In the genomic region with DNA sequence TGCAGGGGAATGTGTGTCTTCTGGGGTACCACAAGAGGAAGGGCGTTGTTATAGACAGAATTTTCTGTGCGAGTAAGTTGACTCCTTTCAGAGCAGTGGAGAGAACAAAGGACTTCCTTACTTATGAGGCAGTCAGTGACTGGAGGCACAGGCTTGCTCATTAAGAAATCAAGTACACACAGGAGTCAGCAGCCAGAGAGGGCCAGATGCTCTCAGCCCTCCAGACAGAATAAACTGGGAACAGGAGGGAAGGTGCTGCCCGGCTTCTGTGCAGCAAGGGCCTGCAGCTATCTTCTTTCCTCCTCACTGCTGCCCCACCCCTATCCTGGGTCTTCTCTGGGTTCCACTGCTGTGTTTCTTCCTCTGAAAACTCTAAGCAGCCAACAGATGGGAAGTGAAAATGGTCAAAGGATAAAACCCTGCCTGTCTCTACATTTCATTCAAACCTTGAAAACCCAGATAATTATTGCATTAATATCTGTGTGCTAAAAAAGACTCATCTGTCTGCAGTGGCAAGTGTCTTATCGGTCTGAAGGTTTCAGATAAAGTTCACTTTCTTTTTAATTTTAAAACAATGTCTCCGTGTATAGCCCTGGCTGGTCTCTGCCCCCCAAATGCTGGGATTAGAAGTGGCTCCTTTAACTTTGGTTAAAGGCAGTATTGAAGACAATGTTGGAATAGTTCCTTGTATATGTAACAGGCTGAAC, we compare ENCODE assay signal across 11 mouse cellular contexts. TPM values are rescaled to one million over a fixed set of nuclear protein-coding genes. Genes with fewer than 3 reads are reported as not detected.
A peak's percentile ranks its signal among the peaks of the same experiment; 100 is the strongest.
DNase-seq lines count a peak whose midpoint lies in the region; ATAC-seq and TF ChIP-seq lines count a peak whose summit lies in the region.
"Had no signal": no experiment of that assay in that cellular context is flagged by ENCODE, and none has a peak within 500 bp of the region (broad histone marks: within the 10 kb centered on the region; RNA-seq: fewer than 3 reads in every experiment).

No protein-coding gene starts in this region.

- H3K27me3 ChIP-seq in hindbrain, embryonic 10.5 days (ENCODE audit: insufficient read depth, poor library complexity, severe bottlenecking): no peaks in the 10 kb centered on the region
- H3K27me3 ChIP-seq in midbrain, embryonic 12.5 days: no peaks in the 10 kb centered on the region

- H3K9me3 ChIP-seq in hindbrain, embryonic 10.5 days: no peaks in the 10 kb centered on the region
- H3K9me3 ChIP-seq in midbrain, embryonic 12.5 days: no peaks in the 10 kb centered on the region

- 67% methylated on average over 5 of the region's 5 CpGs for WGBS in hindbrain, embryonic 10.5 days
- 62% methylated on average over 5 of the region's 5 CpGs for WGBS in midbrain, embryonic 12.5 days

- H3K4me3 ChIP-seq in cortical plate, adult 2 months (ENCODE audit: insufficient read depth, low read length): no peak overlapping the region
- H3K4me3 ChIP-seq in hindbrain, embryonic 10.5 days: no peak overlapping the region
- H3K4me3 ChIP-seq in midbrain, embryonic 12.5 days: no peak overlapping the region

- peaks cover 10% of the 10 kb centered on the region; the same call in 1 of the 2 replicates for H3K4me1 ChIP-seq in cortical plate, adult 2 months (ENCODE audit: control insufficient read depth, insufficient read depth, low read length)
- peaks cover 9% of the 10 kb centered on the region for H3K4me1 ChIP-seq in hindbrain, embryonic 10.5 days (replicated peaks)
- H3K4me1 ChIP-seq in midbrain, embryonic 12.5 days: peaks cover 21% of the 10 kb centered on the region

- TF ChIP-seq POLR2A in cortical plate, adult 2 months (IDR thresholded peaks at IDR 0.05; ENCODE audit: extremely low read depth, insufficient read depth, low read length): no peak

- 0 out of 2 replicates have a peak overlapping the region, but pooled peaks have one; percentile 24 for H3K9ac ChIP-seq in midbrain, embryonic 12.5 days (replicated peaks)

- peak overlapping the region; percentile 60 for H3K27ac ChIP-seq in cortical plate, adult 2 months (ENCODE audit: insufficient read depth, low read length)
- H3K27ac ChIP-seq in hindbrain, embryonic 10.5 days: peak overlapping the region; percentile 76
- H3K27ac ChIP-seq in midbrain, embryonic 12.5 days (replicated peaks): peak overlapping the region; percentile 85

- H3K36me3 ChIP-seq in hindbrain, embryonic 10.5 days: peaks cover 36% of the 10 kb centered on the region
- peaks cover 23% of the 10 kb centered on the region for H3K36me3 ChIP-seq in midbrain, embryonic 12.5 days

- peak; percentile 34 for ATAC-seq in frontal cortex, adult (ENCODE audit: low TSS enrichment)
- peak; percentile 88 for ATAC-seq in midbrain, embryonic 12.5 days (ENCODE audit: low FRiP score, low read depth)

- no peak for TF ChIP-seq CTCF in cortical plate, adult 2 months (IDR thresholded peaks at IDR 0.05; ENCODE audit: extremely low read depth, insufficient read depth, low read length)

- DNase-seq in frontal cortex, adult 2 months (ENCODE audit: extremely low spot score in 1 of 2, low spot score in 1 of 2): no peak
- no peak for DNase-seq in hindbrain, embryonic 10.5 days (ENCODE audit: low spot score)
- DNase-seq in layer of hippocampus, postnatal 14 days (ENCODE audit: low spot score in 2 of 2): no peak
- DNase-seq in kidney, postnatal 14 days: no peak
- no peak for DNase-seq in retina, embryonic 14.5 days (ENCODE audit: low spot score)
- DNase-seq: kidney, adult 8-10 months; thymus, adult 18-20 months had no signal

- no peak overlapping the region for H3K4me2 ChIP-seq in midbrain, embryonic 12.5 days (replicated peaks)

RNA-seq across cellular contexts. Expression of gene Kctd4, which starts 53.9 kb away (rescaled TPM):
- polyA plus RNA-seq in frontal cortex, adult 2 months (2012; rRNA removed): 10.0 and 11.8 TPM in 2 replicates
- 8.8 and 11.9 TPM in 2 replicates for polyA plus RNA-seq in cortical plate, adult 2 months (2012; rRNA removed)
- polyA plus RNA-seq in hindbrain, embryonic 10.5 days (2016; fragmentation: Nextera tagmentation; extraction: Ambion mirVana): 0.31 and 0.61 TPM in 2 replicates
- 2.2 and 2.8 TPM in 2 replicates for polyA plus RNA-seq in midbrain, embryonic 12.5 days (2016; fragmentation: Nextera tagmentation; extraction: Ambion mirVana)
- total RNA-seq in layer of hippocampus, postnatal 14 days (2021): 10 to 100 TPM; 39.6 to 40.3 TPM
- total RNA-seq: granulocyte monocyte progenitor cell, adult 5-6 weeks had no signal

RNA-seq across cellular contexts. Expression of gene Tpt1, which starts 56.1 kb away (rescaled TPM):
- polyA plus RNA-seq in frontal cortex, adult 2 months (2012; rRNA removed): 908 and 941 TPM in 2 replicates
- 840 and 847 TPM in 2 replicates for polyA plus RNA-seq in cortical plate, adult 2 months (2012; rRNA removed)
- polyA plus RNA-seq in hindbrain, embryonic 10.5 days (2016; fragmentation: Nextera tagmentation; extraction: Ambion mirVana): 889 and 916 TPM in 2 replicates
- 921 and 956 TPM in 2 replicates for polyA plus RNA-seq in midbrain, embryonic 12.5 days (2016; fragmentation: Nextera tagmentation; extraction: Ambion mirVana)
- total RNA-seq in layer of hippocampus, postnatal 14 days (2021): 1,000 to 10,000 TPM; 1,171 to 1,217 TPM
